Mouse (Mus musculus): ENCODE data around the gene Vmac. TPM values are rescaled to one million over a fixed set of nuclear protein-coding genes. Genes with fewer than 3 reads are reported as not detected.

The Vmac gene
- polyA plus RNA-seq, 1 experiment = 12.4 TPM

- TF ChIP-seq POLR2A (IDR thresholded peaks at IDR 0.05; ENCODE audit: control insufficient read depth, low read depth, low read length) (no peak), CTCF (IDR thresholded peaks at IDR 0.05; ENCODE audit: control insufficient read depth, insufficient read depth, insufficient replicate concordance, low read depth, low read length) (no peak)
- no peak overlapping the region for H3K4me3 ChIP-seq (ENCODE audit: control insufficient read depth, low read depth, low read length)
Observed at GRCm38 (mm10) chr17:56740118-56740787, 22.4 kb upstream of the Vmac start.

GRCm38 (mm10) chr17:56738221-56738620 lies 20.4 kb upstream of the Vmac start:
- H3K27ac ChIP-seq (ENCODE audit: control insufficient read depth, insufficient read depth, low read depth, low read length) = no peak overlapping the region
- no peaks in the 10 kb centered on the region for H3K27me3 ChIP-seq (ENCODE audit: control insufficient read depth, insufficient read depth, low read length)
- peaks cover 6% of the 10 kb centered on the region for H3K4me1 ChIP-seq (ENCODE audit: control insufficient read depth, insufficient read depth, low read length)
- no peak overlapping the region for H3K4me3 ChIP-seq (ENCODE audit: control insufficient read depth, low read depth, low read length)
- TF ChIP-seq CTCF (IDR thresholded peaks at IDR 0.05; ENCODE audit: control insufficient read depth, insufficient read depth, insufficient replicate concordance, low read depth, low read length) (no peak), POLR2A (IDR thresholded peaks at IDR 0.05; ENCODE audit: control insufficient read depth, low read depth, low read length) (no peak)
- H3K36me3 ChIP-seq (ENCODE audit: control insufficient read depth, insufficient read depth, low read length) = no peaks in the 10 kb centered on the region

More at GRCm38 (mm10) chr17:56740118-56740787, 22.4 kb upstream of the Vmac start:
- no peaks in the 10 kb centered on the region for H3K36me3 ChIP-seq (ENCODE audit: control insufficient read depth, insufficient read depth, low read length)
- H3K27ac ChIP-seq (ENCODE audit: control insufficient read depth, insufficient read depth, low read depth, low read length) = no peak overlapping the region
- peaks cover 6% of the 10 kb centered on the region for H3K4me1 ChIP-seq (ENCODE audit: control insufficient read depth, insufficient read depth, low read length)
- no peaks in the 10 kb centered on the region for H3K27me3 ChIP-seq (ENCODE audit: control insufficient read depth, insufficient read depth, low read length)

- Histone ChIP-seq H3K36me3 (ENCODE audit: control insufficient read depth, insufficient read depth, low read length) (no peaks in the 10 kb centered on the region), H3K4me1 (ENCODE audit: control insufficient read depth, insufficient read depth, low read length) (peaks cover 6% of the 10 kb centered on the region), H3K27ac (ENCODE audit: control insufficient read depth, insufficient read depth, low read depth, low read length) (no peak overlapping the region), H3K27me3 (ENCODE audit: control insufficient read depth, insufficient read depth, low read length) (no peaks in the 10 kb centered on the region), H3K4me3 (ENCODE audit: control insufficient read depth, low read depth, low read length) (no peak overlapping the region)
- TF ChIP-seq CTCF (IDR thresholded peaks at IDR 0.05; ENCODE audit: control insufficient read depth, insufficient read depth, insufficient replicate concordance, low read depth, low read length) = peak; percentile 81
- TF ChIP-seq POLR2A (IDR thresholded peaks at IDR 0.05; ENCODE audit: control insufficient read depth, low read depth, low read length) = no peak
Observed at GRCm38 (mm10) chr17:56736534-56736933, 18.7 kb upstream of the Vmac start.

- H3K4me3 ChIP-seq (ENCODE audit: control insufficient read depth, low read depth, low read length) = no peak overlapping the region
- H3K36me3 ChIP-seq (ENCODE audit: control insufficient read depth, insufficient read depth, low read length) = no peaks in the 10 kb centered on the region
- no peaks in the 10 kb centered on the region for H3K27me3 ChIP-seq (ENCODE audit: control insufficient read depth, insufficient read depth, low read length)
- no peak overlapping the region for H3K27ac ChIP-seq (ENCODE audit: control insufficient read depth, insufficient read depth, low read depth, low read length)
- no peak for TF ChIP-seq POLR2A (IDR thresholded peaks at IDR 0.05; ENCODE audit: control insufficient read depth, low read depth, low read length)
- TF ChIP-seq CTCF (IDR thresholded peaks at IDR 0.05; ENCODE audit: control insufficient read depth, insufficient read depth, insufficient replicate concordance, low read depth, low read length) = no peak
- H3K4me1 ChIP-seq (ENCODE audit: control insufficient read depth, insufficient read depth, low read length) = peaks cover 12% of the 10 kb centered on the region
Observed at GRCm38 (mm10) chr17:56729656-56730055, 11.8 kb upstream of the Vmac start.

- Histone ChIP-seq H3K27ac (ENCODE audit: control insufficient read depth, insufficient read depth, low read depth, low read length) (no peak overlapping the region), H3K36me3 (ENCODE audit: control insufficient read depth, insufficient read depth, low read length) (no peaks in the 10 kb centered on the region), H3K27me3 (ENCODE audit: control insufficient read depth, insufficient read depth, low read length) (no peaks in the 10 kb centered on the region), H3K4me1 (ENCODE audit: control insufficient read depth, insufficient read depth, low read length) (peaks cover 12% of the 10 kb centered on the region), H3K4me3 (ENCODE audit: control insufficient read depth, low read depth, low read length) (no peak overlapping the region)
- TF ChIP-seq CTCF (IDR thresholded peaks at IDR 0.05; ENCODE audit: control insufficient read depth, insufficient read depth, insufficient replicate concordance, low read depth, low read length) (no peak), POLR2A (IDR thresholded peaks at IDR 0.05; ENCODE audit: control insufficient read depth, low read depth, low read length) (no peak)
Observed at GRCm38 (mm10) chr17:56729151-56729550, 11.3 kb upstream of the Vmac start.

- Histone ChIP-seq H3K27me3 (ENCODE audit: control insufficient read depth, insufficient read depth, low read length) (no peaks in the 10 kb centered on the region), H3K36me3 (ENCODE audit: control insufficient read depth, insufficient read depth, low read length) (no peaks in the 10 kb centered on the region), H3K27ac (ENCODE audit: control insufficient read depth, insufficient read depth, low read depth, low read length) (no peak overlapping the region), H3K4me3 (ENCODE audit: control insufficient read depth, low read depth, low read length) (no peak overlapping the region), H3K4me1 (ENCODE audit: control insufficient read depth, insufficient read depth, low read length) (peaks cover 12% of the 10 kb centered on the region)
- TF ChIP-seq CTCF (IDR thresholded peaks at IDR 0.05; ENCODE audit: control insufficient read depth, insufficient read depth, insufficient replicate concordance, low read depth, low read length) (no peak), POLR2A (IDR thresholded peaks at IDR 0.05; ENCODE audit: control insufficient read depth, low read depth, low read length) (no peak)
Observed at GRCm38 (mm10) chr17:56728117-56728516, 10.3 kb upstream of the Vmac start.

GRCm38 (mm10) chr17:56727659-56728058 lies 9.8 kb upstream of the Vmac start:
- TF ChIP-seq CTCF (IDR thresholded peaks at IDR 0.05; ENCODE audit: control insufficient read depth, insufficient read depth, insufficient replicate concordance, low read depth, low read length) = no peak
- no peak for TF ChIP-seq POLR2A (IDR thresholded peaks at IDR 0.05; ENCODE audit: control insufficient read depth, low read depth, low read length)
- Histone ChIP-seq H3K27ac (ENCODE audit: control insufficient read depth, insufficient read depth, low read depth, low read length) (no peak overlapping the region), H3K4me1 (ENCODE audit: control insufficient read depth, insufficient read depth, low read length) (peaks cover 12% of the 10 kb centered on the region), H3K36me3 (ENCODE audit: control insufficient read depth, insufficient read depth, low read length) (no peaks in the 10 kb centered on the region), H3K4me3 (ENCODE audit: control insufficient read depth, low read depth, low read length) (no peak overlapping the region), H3K27me3 (ENCODE audit: control insufficient read depth, insufficient read depth, low read length) (no peaks in the 10 kb centered on the region)

Data from testis, adult 2 months (tissue).